Mouse (Mus musculus) retina, postnatal 7 days (tissue): ENCODE results near the gene Ccnl2.
A peak's percentile ranks its signal among the peaks of the same experiment; 100 is the strongest.

Experiments
- DNase-seq: peaks from one replicate; pipeline ENCODE4 v3.0.0-alpha.2; 2012; ENCODE audit warnings: low read depth, low spot score

The Ccnl2 gene

GRCm38 (mm10) chr4:155790021-155790489, 22.2 kb upstream of the Ccnl2 start, which contains the start of gene Ankrd65:
TSS of gene Ankrd65 (plus strand) at chr4:155790439.
- no peak for DNase-seq

- DNase-seq, result no peak
These were observed 21.6 kb upstream of the Ccnl2 start for GRCm38 (mm10) chr4:155790650-155791161.

- DNase-seq, result no peak
These were observed 20.9 kb upstream of the Ccnl2 start for GRCm38 (mm10) chr4:155791240-155791933.

DNA sequence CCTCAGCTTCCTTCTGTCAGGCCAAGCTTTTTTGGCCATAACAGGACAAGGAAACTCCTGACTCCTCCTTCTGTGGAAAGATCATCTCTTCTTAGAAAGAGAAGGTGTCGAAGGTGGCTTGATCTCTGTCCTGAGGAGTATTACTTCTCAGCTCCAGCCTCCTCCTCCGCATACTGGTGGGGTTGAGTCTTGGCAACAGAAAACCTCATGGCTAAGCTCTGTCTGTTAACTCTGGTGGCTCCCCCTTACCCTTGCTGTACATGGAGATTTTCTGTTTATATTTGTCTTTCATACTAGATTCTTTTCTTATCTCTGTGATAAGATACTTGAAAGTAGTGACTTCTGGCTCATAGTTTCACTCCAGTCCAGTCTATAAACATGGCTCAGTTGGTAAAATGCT, 18.6 kb upstream of the Ccnl2 start:
- DNase-seq, result no peak

DNA sequence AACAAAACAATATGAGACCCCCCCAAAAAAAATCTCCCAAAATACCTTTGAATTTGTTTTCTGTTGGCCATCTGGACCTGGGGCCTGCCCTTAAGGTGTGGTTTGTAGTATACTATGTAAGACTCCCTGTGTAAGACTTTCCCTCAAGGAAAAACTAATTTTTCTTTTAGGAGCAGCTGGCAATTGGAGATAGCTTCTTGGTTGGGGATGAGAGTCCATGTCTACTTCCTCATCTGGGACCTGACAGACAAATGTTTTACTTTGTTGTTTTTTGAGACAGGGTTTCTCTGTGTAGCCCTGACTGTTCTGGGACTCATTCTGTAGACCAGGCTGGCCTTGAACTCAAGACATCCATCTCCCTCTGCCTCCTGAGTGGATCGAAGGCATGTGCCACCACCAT, 10.2 kb upstream of the Ccnl2 start:
- no peak for DNase-seq

DNA sequence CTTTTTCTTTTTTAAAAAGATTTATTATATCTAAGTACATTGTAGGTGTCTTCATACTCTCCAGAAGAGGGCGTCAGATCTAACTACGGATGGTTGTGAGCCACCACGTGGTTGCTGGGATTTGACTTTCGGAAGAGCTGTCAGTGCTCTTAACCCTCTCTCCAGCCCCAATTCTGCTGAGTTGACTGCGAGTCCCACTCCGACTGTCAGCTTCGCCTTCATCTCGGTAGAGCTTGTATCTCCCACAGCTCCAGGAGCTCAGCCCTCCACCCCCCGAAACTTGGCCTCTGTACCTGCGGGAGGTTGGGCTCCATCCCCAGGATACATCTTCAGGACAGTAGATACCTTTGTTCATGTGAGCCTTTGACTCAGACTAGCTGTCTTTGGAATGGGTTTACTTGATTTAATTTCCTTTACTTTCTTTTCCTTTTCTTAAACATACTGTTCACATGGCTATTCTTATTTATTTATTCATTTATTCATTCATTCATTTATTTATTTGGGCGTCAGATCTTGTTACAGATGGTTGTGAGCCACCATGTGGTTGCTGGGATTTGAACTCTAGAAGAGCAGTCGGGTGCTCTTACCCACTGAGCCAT, 9.4 kb upstream of the Ccnl2 start, which contains the start of gene Mrpl20:
Gene Mrpl20, plus strand, starts transcription at position 138 of the 599 bp plus-strand sequence.
- no peak for DNase-seq

DNA sequence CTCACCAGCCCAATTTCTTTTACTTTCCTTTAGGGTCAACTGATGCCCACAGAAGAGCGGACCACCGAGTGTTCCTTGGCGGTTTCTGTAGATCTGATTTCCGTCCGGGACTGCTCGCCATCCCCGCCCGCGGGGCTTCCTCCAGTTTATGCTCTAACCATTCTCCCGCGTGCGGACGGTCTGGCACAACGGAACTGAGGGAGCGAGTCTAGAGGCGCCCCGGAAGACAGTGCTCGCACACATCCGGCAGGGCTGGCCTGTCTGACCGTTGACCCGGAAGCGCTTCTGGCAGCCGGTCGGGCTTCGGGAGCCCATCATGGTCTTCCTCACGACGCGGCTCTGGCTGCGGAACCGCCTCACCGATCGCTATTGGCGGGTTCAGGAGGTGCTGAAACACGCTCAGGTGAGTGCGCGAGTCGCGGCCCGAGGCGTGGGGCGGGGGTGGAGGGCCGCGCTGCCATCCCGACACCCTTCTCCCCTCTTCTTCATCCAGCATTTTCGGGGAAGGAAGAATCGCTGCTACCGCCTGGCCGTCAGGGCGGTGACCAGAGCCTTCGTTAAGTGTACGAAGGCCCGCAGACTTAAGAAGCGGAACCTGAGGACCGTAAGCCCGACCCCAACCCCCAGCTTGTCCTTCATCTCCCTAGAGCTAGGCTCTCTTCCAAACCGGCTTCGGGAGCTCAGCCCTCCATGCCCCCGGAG, 8.8 kb upstream of the Ccnl2 start:
- DNase-seq, result peak; percentile 89

DNA sequence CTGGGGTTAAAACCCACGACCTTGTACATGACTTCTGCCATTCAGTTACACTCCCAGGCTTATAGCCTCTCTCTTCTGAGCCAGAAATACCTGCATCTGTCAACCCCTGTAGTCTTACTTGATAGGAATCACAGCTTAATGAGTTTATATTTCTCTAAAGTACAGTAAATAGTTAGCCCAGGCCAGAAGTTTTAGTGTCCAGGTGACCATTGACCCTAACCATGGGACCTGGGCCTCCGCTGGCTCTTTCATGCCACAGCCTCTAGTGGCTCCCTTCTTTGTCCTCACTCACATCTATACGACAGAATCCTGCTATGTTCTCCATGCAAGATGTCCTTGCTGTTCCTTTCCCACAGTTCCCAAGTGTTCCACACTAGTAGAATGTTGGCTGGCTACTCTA, 4.4 kb upstream of the Ccnl2 start:
- DNase-seq, result no peak

- DNase-seq, result no peak
These were observed 434 bp downstream of the Ccnl2 start for GRCm38 (mm10) chr4:155812665-155813181.

DNA sequence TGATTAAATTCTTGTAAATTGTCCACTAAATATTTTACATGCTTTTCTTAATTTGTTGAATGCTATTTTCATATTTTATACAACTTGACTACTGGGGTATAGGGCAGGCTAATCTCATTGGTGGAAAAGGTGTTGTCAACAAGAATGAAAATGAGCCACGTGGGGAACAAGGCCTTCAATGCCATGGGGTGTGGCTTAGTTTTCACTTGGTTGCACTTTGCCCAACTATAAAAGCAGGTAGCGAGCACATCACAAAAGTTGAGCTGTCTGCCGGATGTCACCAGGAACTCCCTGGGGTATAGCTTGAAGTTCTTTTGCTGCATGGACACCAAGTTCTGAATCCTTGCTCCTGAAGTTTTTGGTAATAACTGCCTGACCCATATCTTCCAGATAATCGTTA, 5.2 kb downstream of the Ccnl2 start:
- no peak for DNase-seq

GRCm38 (mm10) chr4:155821025-155821424, 8.7 kb downstream of the Ccnl2 start:
- DNase-seq, result no peak

GRCm38 (mm10) chr4:155823443-155823842, 11.2 kb downstream of the Ccnl2 start:
- no peak for DNase-seq

DNA sequence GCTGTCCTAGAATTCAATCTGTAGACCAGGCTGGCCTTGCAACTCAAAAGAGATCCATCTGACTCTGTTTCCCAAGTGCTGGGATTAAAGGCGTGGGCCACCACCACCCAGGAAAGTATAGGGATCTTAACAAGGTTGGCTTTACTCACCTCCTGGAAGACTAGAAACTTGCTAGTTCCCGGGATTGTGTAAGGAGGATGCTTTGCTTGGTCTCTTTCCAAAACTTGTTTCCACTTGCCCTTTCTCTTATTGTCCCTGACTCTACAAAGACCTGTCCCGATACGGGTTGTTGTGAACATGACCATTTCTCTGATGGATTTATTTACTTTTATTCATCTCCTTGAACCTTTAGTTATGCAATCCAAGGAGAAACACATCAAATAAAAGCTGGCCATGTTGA, 17.6 kb downstream of the Ccnl2 start:
- DNase-seq, result no peak

- DNase-seq, result no peak
These were observed 18.3 kb downstream of the Ccnl2 start for GRCm38 (mm10) chr4:155830596-155830995.

- peak; percentile 93 for DNase-seq
These were observed 19.0 kb downstream of the Ccnl2 start, which contains the start of gene Aurkaip1 for GRCm38 (mm10) chr4:155831205-155831766. TSS of gene Aurkaip1 (plus strand) at chr4:155831272.

GRCm38 (mm10) chr4:155831831-155832230, 19.5 kb downstream of the Ccnl2 start:
- no peak for DNase-seq

DNA sequence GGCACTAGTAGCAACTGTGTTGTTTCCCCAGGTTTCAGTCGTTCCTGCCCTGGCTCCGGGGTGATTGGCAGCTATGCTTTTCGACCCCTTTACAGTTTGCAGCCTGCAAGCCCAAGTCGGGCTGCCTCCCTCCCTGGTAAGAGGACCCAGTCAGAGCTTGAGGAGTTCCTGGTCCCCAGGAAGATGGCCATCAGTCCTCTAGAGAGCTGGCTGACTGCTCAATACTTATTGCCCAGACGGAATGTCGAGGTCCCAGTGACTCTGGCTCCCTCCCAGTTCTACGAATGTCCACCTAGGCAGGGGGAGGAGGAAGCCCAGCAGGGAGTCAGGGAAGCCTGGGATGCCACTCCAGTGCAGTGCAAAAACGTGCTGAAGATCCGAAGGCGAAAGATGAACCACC, 20.0 kb downstream of the Ccnl2 start:
- DNase-seq, result no peak

DNA sequence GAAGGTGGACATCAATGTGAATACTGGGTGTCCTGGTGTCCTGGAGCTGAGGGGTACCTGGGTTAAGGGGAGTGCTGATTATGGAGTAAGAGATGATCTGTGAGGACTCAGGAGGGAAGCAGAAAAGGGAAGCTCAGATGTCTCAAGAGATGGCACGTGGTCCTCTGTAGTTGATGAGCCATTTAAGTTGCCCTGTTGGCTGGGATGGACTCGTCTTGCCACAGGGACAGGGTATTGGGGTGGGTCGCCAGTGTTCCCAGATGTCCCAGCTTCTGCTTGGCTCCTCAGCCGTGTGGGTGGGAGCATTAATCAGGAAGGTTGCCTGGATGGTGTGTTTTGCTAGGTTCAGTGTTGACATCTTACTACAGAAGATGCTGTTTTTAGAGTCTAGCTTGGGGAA, 20.9 kb downstream of the Ccnl2 start:
- DNase-seq, result no peak

DNA sequence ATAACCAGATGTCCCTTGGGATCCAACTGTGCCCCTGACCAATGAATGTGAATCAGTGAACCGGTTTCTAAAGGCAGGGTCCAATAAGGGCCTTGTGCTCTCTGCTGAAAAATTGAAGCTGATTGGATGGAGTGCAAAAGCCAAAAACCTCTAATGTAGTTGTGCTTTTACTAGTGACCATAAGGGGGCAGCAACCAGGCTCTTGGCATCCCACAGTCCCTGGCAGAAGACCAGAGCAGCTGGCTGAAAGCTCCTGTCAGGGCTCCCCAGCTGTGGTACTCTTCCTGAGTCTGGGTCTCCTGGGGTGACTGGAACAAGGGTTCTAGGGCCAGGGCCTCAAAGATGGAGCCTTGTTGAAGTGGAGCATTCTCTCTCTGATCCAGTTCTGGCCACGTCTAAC, 21.5 kb downstream of the Ccnl2 start:
- peak; percentile 61 for DNase-seq

- DNase-seq, result no peak
These were observed 25.2 kb downstream of the Ccnl2 start for GRCm38 (mm10) chr4:155837404-155838010.
